In genomic region chr17:46602212-46602611, GRCm38 (mm10) we compare ENCODE assay signal across 11 mouse cellular contexts. TPM values are rescaled to one million over a fixed set of nuclear protein-coding genes. Genes with fewer than 3 reads are reported as not detected.
DNase-seq lines count a peak whose midpoint lies in the region; ATAC-seq and TF ChIP-seq lines count a peak whose summit lies in the region.
"Had no signal": no experiment of that assay in that cellular context is flagged by ENCODE, and none has a peak within 500 bp of the region (broad histone marks: within the 10 kb centered on the region; RNA-seq: fewer than 3 reads in every experiment).

No protein-coding gene starts in this region.

- no peaks in the 10 kb centered on the region for H3K27me3 ChIP-seq in heart, embryonic 15.5 days
- no peaks in the 10 kb centered on the region for H3K27me3 ChIP-seq in lung, postnatal 0 days (replicated peaks; ENCODE audit: insufficient read depth, low read length)
- no peaks in the 10 kb centered on the region for H3K27me3 ChIP-seq in cerebellum, adult 2 months (ENCODE audit: control insufficient read depth, insufficient read depth, low read length)
- H3K27me3 ChIP-seq: liver, embryonic 12.5 days had no signal

- no peak overlapping the region for H3K4me3 ChIP-seq in heart, embryonic 15.5 days
- H3K4me3 ChIP-seq in lung, postnatal 0 days (ENCODE audit: low read depth, low read length), result no peak overlapping the region
- H3K4me3 ChIP-seq in cerebellum, adult 2 months (replicated peaks; ENCODE audit: insufficient read depth, low read depth, low read length), result no peak overlapping the region
- H3K4me3 ChIP-seq: liver, embryonic 12.5 days had no signal

- no peak overlapping the region for H3K9ac ChIP-seq in heart, embryonic 15.5 days
- H3K9ac ChIP-seq in lung, postnatal 0 days (replicated peaks; ENCODE audit: low read depth), result no peak overlapping the region
- H3K9ac ChIP-seq: liver, embryonic 12.5 days had no signal

- 34% methylated on average over 9 of the region's 9 CpGs for WGBS in heart, embryonic 15.5 days
- 40% methylated on average over 9 of the region's 9 CpGs for WGBS in lung, postnatal 0 days
- WGBS in cerebellum, adult 2 months, result 66% methylated on average over 9 of the region's 9 CpGs

- no peaks in the 10 kb centered on the region for H3K9me3 ChIP-seq in heart, embryonic 15.5 days (replicated peaks)
- H3K9me3 ChIP-seq in lung, postnatal 0 days (ENCODE audit: low read length), result no peaks in the 10 kb centered on the region
- H3K9me3 ChIP-seq: liver, embryonic 12.5 days had no signal

- TF ChIP-seq CTCF in lung, postnatal 0 days (IDR thresholded peaks at IDR 0.05), result no peak
- no peak for TF ChIP-seq CTCF in cerebellum, adult 2 months (IDR thresholded peaks at IDR 0.05; ENCODE audit: borderline replicate concordance, insufficient read depth, low read depth, low read length)

- peaks cover 19% of the 10 kb centered on the region for H3K4me1 ChIP-seq in heart, embryonic 15.5 days (replicated peaks)
- H3K4me1 ChIP-seq in lung, postnatal 0 days (ENCODE audit: insufficient read depth, low read depth, low read length), result peaks cover 5% of the 10 kb centered on the region; the same call in 1 of the 2 replicates
- H3K4me1 ChIP-seq in cerebellum, adult 2 months (ENCODE audit: control insufficient read depth, insufficient read depth, low read length), result no peaks in the 10 kb centered on the region

- ATAC-seq in heart, embryonic 15.5 days (replicated peaks; ENCODE audit: insufficient number of reproducible peaks, insufficient read depth, low FRiP score, low read depth), result no peak; the same call in 1 of the 2 replicates
- peak; percentile 90 for ATAC-seq in granulocyte monocyte progenitor cell, adult 5-6 weeks (replicated peaks; ENCODE audit: poor library complexity, severe bottlenecking)
- peak; percentile 73 for ATAC-seq in lung, postnatal 0 days
- ATAC-seq: forebrain, embryonic 14.5 days; inflammation-experienced regulatory T-cells, adult 6 months; liver, embryonic 12.5 days had no signal

- H3K27ac ChIP-seq in heart, embryonic 15.5 days, result peak overlapping the region; percentile 69
- H3K27ac ChIP-seq in lung, postnatal 0 days (ENCODE audit: low read length), result peak overlapping the region; percentile 38; the same call in 1 of the 2 replicates
- no peak overlapping the region for H3K27ac ChIP-seq in cerebellum, adult 2 months (ENCODE audit: insufficient read depth, low read length)
- H3K27ac ChIP-seq: liver, embryonic 12.5 days had no signal

- no peaks in the 10 kb centered on the region for H3K36me3 ChIP-seq in heart, embryonic 15.5 days
- no peaks in the 10 kb centered on the region for H3K36me3 ChIP-seq in lung, postnatal 0 days (ENCODE audit: insufficient read depth, low read length)
- H3K36me3 ChIP-seq: liver, embryonic 12.5 days had no signal

- no peak overlapping the region for H3K4me2 ChIP-seq in heart, embryonic 15.5 days
- H3K4me2 ChIP-seq in lung, postnatal 0 days (replicated peaks; ENCODE audit: low read depth, low read length), result no peak overlapping the region
- H3K4me2 ChIP-seq: liver, embryonic 12.5 days had no signal

- no peak for TF ChIP-seq POLR2A in cerebellum, adult 2 months (IDR thresholded peaks at IDR 0.05; ENCODE audit: borderline replicate concordance, insufficient read depth, low read length)

- TF ChIP-seq EP300 in lung, postnatal 0 days (IDR thresholded peaks at IDR 0.05), result no peak

- no peak for DNase-seq in heart, adult 8-10 months (ENCODE audit: low spot score)
- DNase-seq in 416B (ENCODE audit: low read depth), result peak; percentile 85
- DNase-seq in lung, postnatal 0 days (ENCODE audit: low spot score), result peak; percentile 89
- DNase-seq in cerebellum, adult 2 months, result no peak
- no peak for DNase-seq in adrenal gland, adult 2 months
- DNase-seq in cerebellum, adult 11-12 months, result no peak

RNA-seq across cellular contexts. Expression of gene Ptk7, which starts 27.1 kb away (rescaled TPM):
- 34.1 and 49.5 TPM in 2 replicates for polyA plus RNA-seq in heart, embryonic 15.5 days (2015; fragmentation: Nextera tagmentation; extraction: Ambion mirVana)
- 1 to 10 TPM; 1.8 to 3.5 (median 2.1) TPM for total RNA-seq in heart, adult 8-10 months (2022)
- total RNA-seq in granulocyte monocyte progenitor cell, adult 5-6 weeks (2014; fragmentation: Nextera tagmentation), result 3.6 and 4.3 TPM in 2 replicates
- total RNA-seq in granulocyte monocyte progenitor cell, adult 5-6 weeks (2017), result 3.7 and 3.8 TPM in 2 replicates
- polyA plus RNA-seq in lung, postnatal 0 days (2015; fragmentation: Nextera tagmentation; extraction: Ambion mirVana), result 73.2 and 75.8 TPM in 2 replicates
- 5.5 and 5.9 TPM in 2 replicates for polyA plus RNA-seq in cerebellum, adult 2 months (2012; rRNA removed)
- 1 to 10 TPM; 4.6 to 8.0 TPM for total RNA-seq in adrenal gland, adult 2 months (2021)
- 8.6 and 9.2 TPM in 2 replicates for polyA plus RNA-seq in adrenal gland, adult 2 months (2012; rRNA removed)
- polyA plus RNA-seq: inflammation-experienced regulatory T-cells, adult 6 months had no signal

RNA-seq across cellular contexts. Expression of gene Klc4, which starts 43.6 kb away (rescaled TPM):
- 20.2 and 24.2 TPM in 2 replicates for polyA plus RNA-seq in heart, embryonic 15.5 days (2015; fragmentation: Nextera tagmentation; extraction: Ambion mirVana)
- total RNA-seq in heart, adult 8-10 months (2022), result 10 to 100 TPM; 27.5 to 29.1 (median 28.5) TPM
- total RNA-seq in granulocyte monocyte progenitor cell, adult 5-6 weeks (2014; fragmentation: Nextera tagmentation), result 5.6 and 8.5 TPM in 2 replicates
- 7.9 and 11.5 TPM in 2 replicates for total RNA-seq in granulocyte monocyte progenitor cell, adult 5-6 weeks (2017)
- 36.5 and 38.4 TPM in 2 replicates for polyA plus RNA-seq in lung, postnatal 0 days (2015; fragmentation: Nextera tagmentation; extraction: Ambion mirVana)
- polyA plus RNA-seq in cerebellum, adult 2 months (2012; rRNA removed), result 28.1 and 29.8 TPM in 2 replicates
- total RNA-seq in adrenal gland, adult 2 months (2021), result 10 to 100 TPM; 40.9 to 43.1 TPM
- polyA plus RNA-seq in adrenal gland, adult 2 months (2012; rRNA removed), result 25.7 and 29.7 TPM in 2 replicates

RNA-seq across cellular contexts. Expression of gene Mrpl2, which starts 43.8 kb away (rescaled TPM):
- polyA plus RNA-seq in heart, embryonic 15.5 days (2015; fragmentation: Nextera tagmentation; extraction: Ambion mirVana), result 94.3 and 102 TPM in 2 replicates
- 100 to 1,000 TPM; 115 to 133 (median 125) TPM for total RNA-seq in heart, adult 8-10 months (2022)
- total RNA-seq in granulocyte monocyte progenitor cell, adult 5-6 weeks (2014; fragmentation: Nextera tagmentation), result 106 and 113 TPM in 2 replicates
- 103 and 133 TPM in 2 replicates for total RNA-seq in granulocyte monocyte progenitor cell, adult 5-6 weeks (2017)
- 69.2 and 88.6 TPM in 2 replicates for polyA plus RNA-seq in lung, postnatal 0 days (2015; fragmentation: Nextera tagmentation; extraction: Ambion mirVana)
- 67.5 and 68.2 TPM in 2 replicates for polyA plus RNA-seq in cerebellum, adult 2 months (2012; rRNA removed)
- 100 to 1,000 TPM in 1 of 2 experiments, 10 to 100 TPM in 1; 82.9 to 113 TPM for total RNA-seq in adrenal gland, adult 2 months (2021)
- 343 and 456 TPM in 2 replicates for polyA plus RNA-seq in adrenal gland, adult 2 months (2012; rRNA removed)

RNA-seq across cellular contexts. Expression of gene Srf, which starts 46.2 kb away (rescaled TPM):
- polyA plus RNA-seq in heart, embryonic 15.5 days (2015; fragmentation: Nextera tagmentation; extraction: Ambion mirVana), result 8.7 and 14.6 TPM in 2 replicates
- 100 to 1,000 TPM in 2 of 4 experiments, 10 to 100 TPM in 2; 84.1 to 121 (median 98.6) TPM for total RNA-seq in heart, adult 8-10 months (2022)
- 27.4 and 42.7 TPM in 2 replicates for total RNA-seq in granulocyte monocyte progenitor cell, adult 5-6 weeks (2014; fragmentation: Nextera tagmentation)
- total RNA-seq in granulocyte monocyte progenitor cell, adult 5-6 weeks (2017), result 29.6 and 47.7 TPM in 2 replicates
- polyA plus RNA-seq in lung, postnatal 0 days (2015; fragmentation: Nextera tagmentation; extraction: Ambion mirVana), result 5.1 and 5.6 TPM in 2 replicates
- 53.0 and 59.2 TPM in 2 replicates for polyA plus RNA-seq in cerebellum, adult 2 months (2012; rRNA removed)
- total RNA-seq in adrenal gland, adult 2 months (2021), result 10 to 100 TPM; 35.6 to 45.2 TPM
- 178 and 199 TPM in 2 replicates for polyA plus RNA-seq in adrenal gland, adult 2 months (2012; rRNA removed)

RNA-seq across cellular contexts. Expression of gene Cul7, which starts 47.9 kb away (rescaled TPM):
- 32.8 and 44.9 TPM in 2 replicates for polyA plus RNA-seq in heart, embryonic 15.5 days (2015; fragmentation: Nextera tagmentation; extraction: Ambion mirVana)
- total RNA-seq in heart, adult 8-10 months (2022), result 10 to 100 TPM; 16.5 to 21.2 (median 18.7) TPM
- 16.8 and 21.6 TPM in 2 replicates for total RNA-seq in granulocyte monocyte progenitor cell, adult 5-6 weeks (2014; fragmentation: Nextera tagmentation)
- total RNA-seq in granulocyte monocyte progenitor cell, adult 5-6 weeks (2017), result 10.0 and 13.2 TPM in 2 replicates
- 21.8 and 22.1 TPM in 2 replicates for polyA plus RNA-seq in lung, postnatal 0 days (2015; fragmentation: Nextera tagmentation; extraction: Ambion mirVana)
- polyA plus RNA-seq in cerebellum, adult 2 months (2012; rRNA removed), result 43.3 and 44.5 TPM in 2 replicates
- total RNA-seq in adrenal gland, adult 2 months (2021), result 10 to 100 TPM; 28.6 to 36.3 TPM
- 52.6 and 53.3 TPM in 2 replicates for polyA plus RNA-seq in adrenal gland, adult 2 months (2012; rRNA removed)

Comparison
In these comparisons a context has a peak if more than half of its experiments do, and no peak if none do; other contexts are left out.
1. DNase-seq: peak in 416B (single experiment) and lung, postnatal 0 days (single experiment); none in heart, adult 8-10 months (single experiment), cerebellum, adult 2 months (0 of 2), adrenal gland, adult 2 months (single experiment) and cerebellum, adult 11-12 months (single experiment).